ENCODE assay signal across 9 mouse cellular contexts in the genomic region with DNA sequence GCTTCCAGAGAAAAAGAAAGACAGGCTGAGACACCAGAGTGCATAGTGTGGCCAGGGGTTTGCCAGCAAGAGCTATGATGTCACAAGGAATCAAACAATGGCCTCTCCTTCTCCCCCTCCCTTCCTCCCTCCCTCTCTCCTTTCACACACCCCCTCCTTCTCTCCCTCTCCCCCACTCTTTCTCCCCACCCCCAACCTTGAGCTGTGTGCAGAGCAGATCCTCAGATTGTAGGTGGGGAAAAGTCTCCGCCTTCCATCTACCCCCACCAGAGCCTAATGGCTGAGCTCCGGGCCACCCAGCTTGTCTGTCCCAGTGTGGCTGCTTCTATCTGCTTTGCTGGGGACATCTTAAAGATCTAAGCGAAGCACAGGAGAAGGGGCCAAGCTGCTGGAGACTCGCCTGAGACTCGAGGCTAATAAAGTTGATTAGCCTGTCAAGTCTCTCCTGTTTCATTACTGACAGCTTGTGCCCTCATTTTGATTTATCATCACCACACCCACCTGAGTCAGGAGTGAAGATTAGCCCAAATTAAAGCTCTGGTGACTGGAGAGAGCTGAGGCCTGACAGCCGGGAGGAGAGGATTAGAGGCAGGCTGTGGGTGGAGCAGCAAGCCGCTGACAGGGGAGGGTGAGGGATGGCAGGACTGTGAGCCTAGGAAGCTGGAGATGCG.
DNase-seq lines count a peak whose midpoint lies in the region; ATAC-seq lines count a peak whose summit lies in the region.
"Had no signal": no experiment of that assay in that cellular context is flagged by ENCODE, and none has a peak within 500 bp of the region (broad histone marks: within the 10 kb centered on the region; RNA-seq: fewer than 3 reads in every experiment).

No protein-coding gene starts in this region.

- DNase-seq in left cerebral cortex, postnatal 4 days: peak; percentile 53
- DNase-seq in left cerebral cortex, adult 8-10 months (ENCODE audit: low spot score in 2 of 2): no peak
- no peak for DNase-seq in gastrocnemius, postnatal 4 days (ENCODE audit: low spot score in 2 of 2)
- no peak for DNase-seq in lung, postnatal 25 days (ENCODE audit: low spot score)
- DNase-seq in cerebellum, postnatal 36 days: no peak
- DNase-seq: cerebellum, postnatal 25 days had no signal

- 3% methylated on average over 8 of the region's 8 CpGs for WGBS in embryonic facial prominence, embryonic 13.5 days
- WGBS in hindbrain, embryonic 16.5 days: 6% methylated on average over 8 of the region's 8 CpGs
- 1% methylated on average over 8 of the region's 8 CpGs for WGBS in neural tube, embryonic 13.5 days

- no peaks in the 10 kb centered on the region for H3K9me3 ChIP-seq in embryonic facial prominence, embryonic 13.5 days
- H3K9me3 ChIP-seq in hindbrain, embryonic 16.5 days (ENCODE audit: control insufficient read depth, low read length): no peaks in the 10 kb centered on the region
- no peaks in the 10 kb centered on the region for H3K9me3 ChIP-seq in neural tube, embryonic 13.5 days

- no peaks in the 10 kb centered on the region for H3K27me3 ChIP-seq in embryonic facial prominence, embryonic 13.5 days
- no peaks in the 10 kb centered on the region for H3K27me3 ChIP-seq in hindbrain, embryonic 16.5 days (replicated peaks; ENCODE audit: control insufficient read depth, insufficient read depth, low read length)
- H3K27me3 ChIP-seq in neural tube, embryonic 13.5 days: peaks cover 4% of the 10 kb centered on the region; the same call in 1 of the 2 replicates

- peak overlapping the region; percentile 11; the same call in 1 of the 2 replicates for H3K27ac ChIP-seq in embryonic facial prominence, embryonic 13.5 days
- H3K27ac ChIP-seq in hindbrain, embryonic 16.5 days (ENCODE audit: low read depth, low read length): no peak overlapping the region
- H3K27ac ChIP-seq in neural tube, embryonic 13.5 days (replicated peaks): peak overlapping the region; percentile 13; the same call in 1 of the 2 replicates

- no peak overlapping the region for H3K4me3 ChIP-seq in embryonic facial prominence, embryonic 13.5 days
- no peak overlapping the region for H3K4me3 ChIP-seq in hindbrain, embryonic 16.5 days (ENCODE audit: low read length)
- no peak overlapping the region for H3K4me3 ChIP-seq in neural tube, embryonic 13.5 days

- peak; percentile 21; the same call in 1 of the 2 replicates for ATAC-seq in embryonic facial prominence, embryonic 13.5 days (ENCODE audit: insufficient number of reproducible peaks, insufficient read depth, low FRiP score, low TSS enrichment, low read depth)
- ATAC-seq in hindbrain, embryonic 16.5 days: peak; percentile 82
- peak; percentile 64; the same call in 1 of the 2 replicates for ATAC-seq in neural tube, embryonic 13.5 days (ENCODE audit: low read depth)

- no peak overlapping the region for H3K9ac ChIP-seq in embryonic facial prominence, embryonic 13.5 days
- no peak overlapping the region; the same call in 1 of the 2 replicates for H3K9ac ChIP-seq in hindbrain, embryonic 16.5 days (ENCODE audit: low read depth, low read length)
- H3K9ac ChIP-seq in neural tube, embryonic 13.5 days: peak overlapping the region; percentile 17; the same call in 1 of the 2 replicates

- H3K4me1 ChIP-seq in embryonic facial prominence, embryonic 13.5 days: peaks cover 44% of the 10 kb centered on the region
- peaks cover 9% of the 10 kb centered on the region for H3K4me1 ChIP-seq in hindbrain, embryonic 16.5 days (ENCODE audit: control insufficient read depth, insufficient read depth, low read depth, low read length)
- H3K4me1 ChIP-seq in neural tube, embryonic 13.5 days (replicated peaks): peaks cover 25% of the 10 kb centered on the region

- H3K36me3 ChIP-seq in embryonic facial prominence, embryonic 13.5 days: no peaks in the 10 kb centered on the region
- no peaks in the 10 kb centered on the region for H3K36me3 ChIP-seq in hindbrain, embryonic 16.5 days (ENCODE audit: control insufficient read depth, insufficient read depth, low read length)
- no peaks in the 10 kb centered on the region for H3K36me3 ChIP-seq in neural tube, embryonic 13.5 days

- intact Hi-C loops in left cerebral cortex, postnatal 4 days (cut with DNase I): no loop called here

- H3K4me2 ChIP-seq in embryonic facial prominence, embryonic 13.5 days: peak overlapping the region; percentile 39
- H3K4me2 ChIP-seq in hindbrain, embryonic 16.5 days (ENCODE audit: low read length): peak overlapping the region; percentile 27; the same call in 1 of the 2 replicates
- peak overlapping the region; percentile 21; the same call in 1 of the 2 replicates for H3K4me2 ChIP-seq in neural tube, embryonic 13.5 days

Comparison
In these comparisons a context has a peak if more than half of its experiments do, and no peak if none do; other contexts are left out.
1. ATAC-seq: peak in every context shown above with its lines; median percentile 82 in hindbrain, embryonic 16.5 days; 64 in neural tube, embryonic 13.5 days; 21 in embryonic facial prominence, embryonic 13.5 days.